Comparison of ENCODE assay signal across 8 mouse cellular contexts in the genomic region with DNA sequence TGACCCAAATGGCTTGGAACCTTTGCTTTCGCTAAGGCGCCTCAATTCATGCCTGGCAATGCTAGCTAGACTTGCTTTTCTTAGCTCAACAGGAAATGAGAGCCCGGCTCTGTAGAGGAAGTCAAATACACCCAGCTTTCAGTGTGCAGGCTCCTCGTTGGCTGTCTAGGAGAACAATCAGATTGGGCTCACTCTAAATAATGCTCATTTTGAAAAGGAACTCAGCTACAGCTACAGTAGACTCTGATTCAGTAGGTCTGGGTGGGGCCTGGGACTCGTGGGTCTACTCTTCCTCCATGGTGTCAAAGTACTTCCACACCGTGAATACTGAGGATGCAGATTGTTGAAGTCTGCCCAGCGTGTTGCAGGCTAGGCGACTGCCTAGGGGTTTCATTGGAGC. TPM values are rescaled to one million over a fixed set of nuclear protein-coding genes. Genes with fewer than 3 reads are reported as not detected.
DNase-seq lines count a peak whose midpoint lies in the region; ATAC-seq and TF ChIP-seq lines count a peak whose summit lies in the region.

No protein-coding gene starts in this region.

- H3K27ac ChIP-seq in limb, embryonic 12.5 days, result no peak overlapping the region
- no peak overlapping the region for H3K27ac ChIP-seq in limb, embryonic 10.5 days
- H3K27ac ChIP-seq in heart, adult 2 months, result peak overlapping the region; percentile 62
- H3K27ac ChIP-seq in kidney, postnatal 0 days, result peak overlapping the region; percentile 58

- peak; percentile 14; the same call in 1 of the 2 replicates for TF ChIP-seq POLR2A in heart, adult 2 months (IDR thresholded peaks at IDR 0.05; ENCODE audit: insufficient read depth, low read depth, low read length)

- ATAC-seq in limb, embryonic 12.5 days (ENCODE audit: insufficient number of reproducible peaks, insufficient read depth, low FRiP score, low TSS enrichment, low read depth), result no peak
- no peak for ATAC-seq in kidney, postnatal 0 days (replicated peaks; ENCODE audit: low FRiP score, low read depth)
- ATAC-seq in monocyte, adult 5-6 weeks (replicated peaks; ENCODE audit: insufficient number of reproducible peaks, low FRiP score, low TSS enrichment, poor library complexity, severe bottlenecking), result peak; percentile 74

- peaks cover 69% of the 10 kb centered on the region for H3K4me1 ChIP-seq in limb, embryonic 12.5 days (replicated peaks)
- peaks cover 64% of the 10 kb centered on the region for H3K4me1 ChIP-seq in limb, embryonic 10.5 days
- peaks cover 53% of the 10 kb centered on the region for H3K4me1 ChIP-seq in heart, adult 2 months (ENCODE audit: control insufficient read depth, insufficient read depth, low read length)
- peaks cover 32% of the 10 kb centered on the region for H3K4me1 ChIP-seq in kidney, postnatal 0 days (replicated peaks; ENCODE audit: insufficient read depth, low read length)

- no peaks in the 10 kb centered on the region for H3K27me3 ChIP-seq in limb, embryonic 12.5 days
- no peaks in the 10 kb centered on the region for H3K27me3 ChIP-seq in limb, embryonic 10.5 days (ENCODE audit: low read depth, poor library complexity, severe bottlenecking)
- H3K27me3 ChIP-seq in heart, adult 2 months (ENCODE audit: control insufficient read depth, insufficient read depth, low read length), result no peaks in the 10 kb centered on the region
- no peaks in the 10 kb centered on the region for H3K27me3 ChIP-seq in kidney, postnatal 0 days (ENCODE audit: insufficient read depth, low read length)

- 0 out of 2 replicates have a peak overlapping the region, but pooled peaks have one; percentile 9 for H3K4me2 ChIP-seq in limb, embryonic 12.5 days
- no peak overlapping the region for H3K4me2 ChIP-seq in kidney, postnatal 0 days (ENCODE audit: low read length)

- H3K9ac ChIP-seq in limb, embryonic 12.5 days (replicated peaks), result no peak overlapping the region
- H3K9ac ChIP-seq in heart, adult 2 months (ENCODE audit: low read depth, low read length), result no peak overlapping the region
- no peak overlapping the region for H3K9ac ChIP-seq in kidney, postnatal 0 days (ENCODE audit: low read depth, low read length)

- peaks cover 7% of the 10 kb centered on the region for H3K79me2 ChIP-seq in heart, adult 2 months (replicated peaks; ENCODE audit: control insufficient read depth, insufficient read depth, low read length)

- peaks cover 18% of the 10 kb centered on the region for H3K36me3 ChIP-seq in limb, embryonic 12.5 days
- H3K36me3 ChIP-seq in limb, embryonic 10.5 days, result peaks cover 37% of the 10 kb centered on the region
- peaks cover 30% of the 10 kb centered on the region for H3K36me3 ChIP-seq in heart, adult 2 months (ENCODE audit: control insufficient read depth, insufficient read depth, low read length)
- H3K36me3 ChIP-seq in kidney, postnatal 0 days (ENCODE audit: insufficient read depth, low read length), result peaks cover 7% of the 10 kb centered on the region; the same call in 1 of the 2 replicates

- TF ChIP-seq CTCF in heart, adult 2 months (IDR thresholded peaks at IDR 0.05), result no peak
- TF ChIP-seq CTCF in kidney, postnatal 0 days (IDR thresholded peaks at IDR 0.05; ENCODE audit: low read depth), result no peak

- no peak overlapping the region for H3K4me3 ChIP-seq in limb, embryonic 12.5 days (replicated peaks)
- H3K4me3 ChIP-seq in limb, embryonic 10.5 days, result no peak overlapping the region
- no peak overlapping the region for H3K4me3 ChIP-seq in heart, adult 2 months
- no peak overlapping the region for H3K4me3 ChIP-seq in kidney, postnatal 0 days (replicated peaks; ENCODE audit: low read depth, low read length)

- no peaks in the 10 kb centered on the region for H3K9me3 ChIP-seq in limb, embryonic 12.5 days
- no peaks in the 10 kb centered on the region for H3K9me3 ChIP-seq in limb, embryonic 10.5 days (replicated peaks)
- no peaks in the 10 kb centered on the region for H3K9me3 ChIP-seq in kidney, postnatal 0 days (replicated peaks; ENCODE audit: low read length)

- intact Hi-C loops in heart, adult 2 months (cut with DNase I), result no loop called here

- no peak for DNase-seq in limb, embryonic 10.5 days (ENCODE audit: low spot score)
- peak; percentile 32 to 69 for DNase-seq in heart, adult 2 months
- peak; percentile 74 for DNase-seq in kidney, postnatal 0 days (ENCODE audit: low spot score)
- no peak for DNase-seq in right cerebral cortex, postnatal 14 days
- DNase-seq in layer of hippocampus, adult 8-10 months (ENCODE audit: low spot score in 2 of 2), result no peak
- no peak for DNase-seq in cerebellum, postnatal 36 days

- 51% methylated on average over 8 of the region's 8 CpGs for WGBS in limb, embryonic 12.5 days
- WGBS in limb, embryonic 10.5 days, result 56% methylated on average over 8 of the region's 8 CpGs
- WGBS in heart, adult 2 months, result 17% methylated on average over 8 of the region's 8 CpGs
- 41% methylated on average over 8 of the region's 8 CpGs for WGBS in kidney, postnatal 0 days

- TF ChIP-seq EP300 in heart, adult 2 months (IDR thresholded peaks at IDR 0.05; ENCODE audit: insufficient read depth, low read depth, low read length), result peak; percentile 16; the same call in 1 of the 2 replicates

RNA-seq across cellular contexts. Expression of a gene that starts 22.0 kb away (rescaled TPM):
- polyA plus RNA-seq in limb, embryonic 12.5 days (2016; fragmentation: Nextera tagmentation; extraction: Ambion mirVana), result 62.1 and 62.6 TPM in 2 replicates
- 33.8 and 45.4 TPM in 2 replicates for polyA plus RNA-seq in limb, embryonic 10.5 days (2016; fragmentation: Nextera tagmentation; extraction: Ambion mirVana)
- total RNA-seq in heart, adult 2 months (2021), result 100 to 1,000 TPM; 129 to 134 TPM
- polyA plus RNA-seq in heart, adult 2 months (2012; rRNA removed), result 85.2 and 133 TPM in 2 replicates
- polyA plus RNA-seq in kidney, postnatal 0 days (2015; fragmentation: Nextera tagmentation; extraction: Ambion mirVana), result 14.4 and 16.2 TPM in 2 replicates
- 327 to 401 TPM (median 363 TPM) in 3 replicates for total RNA-seq in monocyte, adult 5-6 weeks (2017)
- 100 to 1,000 TPM; 127 to 159 (median 152) TPM for total RNA-seq in layer of hippocampus, adult 8-10 months (2022)

Comparison
In these comparisons a context has a peak if more than half of its experiments do, and no peak if none do; other contexts are left out.
1. H3K27ac ChIP-seq: peak in heart, adult 2 months (single experiment) and kidney, postnatal 0 days (single experiment); none in limb, embryonic 12.5 days (single experiment) and limb, embryonic 10.5 days (single experiment).
2. DNase-seq: peak in heart, adult 2 months (2 of 2) and kidney, postnatal 0 days (single experiment); none in limb, embryonic 10.5 days (single experiment), right cerebral cortex, postnatal 14 days (single experiment), layer of hippocampus, adult 8-10 months (0 of 2) and cerebellum, postnatal 36 days (0 of 2).